Mouse (Mus musculus): ENCODE measurements around the gene Laptm5.

Gene Laptm5

DNA sequence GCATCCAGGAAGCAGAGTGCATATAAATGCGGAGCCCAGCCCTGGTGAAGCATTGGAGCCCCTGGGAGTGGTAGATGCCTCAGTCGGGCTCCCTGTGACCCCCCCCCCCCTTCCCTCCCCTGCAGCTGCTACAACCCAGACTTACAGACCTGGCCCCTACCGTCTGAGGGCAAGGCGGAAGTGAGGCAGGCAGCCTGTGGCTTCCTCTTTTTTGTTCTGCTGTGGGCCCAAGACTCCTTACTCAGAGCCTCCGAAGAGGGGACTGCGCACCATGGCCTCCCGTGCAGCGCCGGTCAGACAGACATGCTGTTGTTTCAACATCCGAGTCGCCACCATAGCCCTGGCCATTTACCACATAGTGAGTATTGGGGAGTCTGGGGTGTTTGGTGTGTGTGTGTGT is at the start of gene Laptm5:
Gene Laptm5 (plus strand): TSS at position 49 of the 400 bp plus-strand sequence.
- in situ Hi-C loops (cut with MboI; ENCODE audit: low pct_unique_long_range_greater_than_20kb in 1 of 2, low sequenced_read_pairs in 2 of 2, unreplicated experiment in 1 of 2): no loop called here

DNA sequence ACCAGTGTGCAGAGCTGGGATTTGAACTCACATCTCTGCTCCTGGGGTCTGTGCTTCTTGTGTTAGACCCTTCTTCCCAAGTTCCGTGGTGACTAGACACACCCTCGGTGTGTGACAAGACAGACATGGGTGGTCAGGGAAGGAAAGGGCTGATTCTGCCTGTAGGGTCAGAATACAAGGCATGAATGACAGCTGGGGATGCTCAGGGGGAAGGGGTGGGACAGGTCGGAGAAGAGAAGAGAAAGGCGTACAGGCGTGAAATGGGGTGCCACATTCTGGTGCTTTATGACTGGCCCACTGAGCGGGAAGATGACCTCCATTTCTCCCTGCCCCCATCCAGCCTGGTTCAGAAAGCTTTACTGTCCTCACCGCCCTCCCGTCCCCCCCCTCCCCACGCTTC is 47.5 kb upstream of the Laptm5 start:
- in situ Hi-C loops (cut with MboI; ENCODE audit: low pct_unique_long_range_greater_than_20kb in 1 of 2, low sequenced_read_pairs in 2 of 2, unreplicated experiment in 1 of 2): no loop called here

DNA sequence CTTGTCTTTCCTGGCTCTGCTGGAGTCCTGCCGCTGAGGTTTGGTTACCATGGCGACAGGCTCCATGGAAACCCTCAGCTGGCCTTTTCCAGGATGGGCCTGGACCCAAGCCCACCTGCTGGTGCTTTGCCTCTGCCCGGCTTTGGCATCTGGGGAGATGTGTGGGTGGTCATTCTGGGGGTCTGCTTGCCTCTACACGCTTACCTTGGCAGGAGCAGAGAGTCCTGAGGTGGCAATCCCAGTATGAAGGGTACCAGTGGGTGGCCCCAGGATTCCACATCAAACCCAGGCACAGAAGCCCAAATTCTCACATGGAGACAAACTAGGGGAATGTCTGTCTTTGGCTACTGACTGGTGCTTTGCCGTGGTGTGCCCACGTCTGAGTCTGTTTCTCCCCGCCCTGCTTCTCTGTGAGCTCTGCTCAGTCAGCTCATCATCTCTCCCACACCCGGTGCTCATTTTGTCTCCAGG is 47.0 kb upstream of the Laptm5 start:
- in situ Hi-C loops (cut with MboI; ENCODE audit: low pct_unique_long_range_greater_than_20kb in 1 of 2, low sequenced_read_pairs in 2 of 2, unreplicated experiment in 1 of 2): no loop called here

DNA sequence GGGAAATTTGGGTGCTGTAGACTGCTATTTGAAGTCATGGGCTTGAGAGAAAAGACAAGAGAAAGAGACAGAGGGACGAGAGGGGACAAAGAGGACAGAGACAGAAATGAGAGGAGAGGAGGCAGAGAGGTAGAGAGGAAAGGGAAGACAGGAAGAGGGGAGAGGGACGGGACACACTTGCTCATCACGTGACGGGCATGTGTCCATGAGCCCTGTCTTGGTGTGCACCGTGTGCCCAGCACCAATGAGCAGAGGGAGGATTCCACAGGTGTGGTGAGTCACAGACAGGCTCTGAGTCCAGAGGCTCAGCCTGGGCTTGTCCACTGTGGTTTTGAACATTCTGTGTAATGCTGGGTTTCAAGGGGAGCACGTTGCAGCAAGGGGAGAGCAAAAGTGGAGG is 45.0 kb upstream of the Laptm5 start:
- in situ Hi-C loops (cut with MboI; ENCODE audit: low pct_unique_long_range_greater_than_20kb in 1 of 2, low sequenced_read_pairs in 2 of 2, unreplicated experiment in 1 of 2): no loop called here

DNA sequence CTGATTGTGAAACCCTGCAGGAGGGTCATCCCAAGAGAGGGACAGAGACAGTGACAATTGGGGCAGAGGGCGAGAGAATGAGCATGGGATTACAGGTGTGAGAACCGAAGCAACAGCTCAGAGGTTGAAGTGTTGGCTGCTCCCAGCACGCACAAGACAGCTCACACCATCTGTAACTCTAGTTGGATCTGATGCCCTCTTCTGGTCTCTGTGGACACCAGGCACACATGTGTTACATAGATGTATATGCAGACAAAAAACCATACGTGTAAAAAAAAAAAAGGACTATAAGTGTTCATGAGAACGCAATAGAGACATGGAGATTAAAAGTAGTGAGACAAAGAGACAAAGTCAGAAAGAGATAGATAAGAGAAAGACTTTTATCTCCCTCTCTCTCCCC is 44.1 kb upstream of the Laptm5 start:
- in situ Hi-C loops (cut with MboI; ENCODE audit: low pct_unique_long_range_greater_than_20kb in 1 of 2, low sequenced_read_pairs in 2 of 2, unreplicated experiment in 1 of 2): no loop called here

DNA sequence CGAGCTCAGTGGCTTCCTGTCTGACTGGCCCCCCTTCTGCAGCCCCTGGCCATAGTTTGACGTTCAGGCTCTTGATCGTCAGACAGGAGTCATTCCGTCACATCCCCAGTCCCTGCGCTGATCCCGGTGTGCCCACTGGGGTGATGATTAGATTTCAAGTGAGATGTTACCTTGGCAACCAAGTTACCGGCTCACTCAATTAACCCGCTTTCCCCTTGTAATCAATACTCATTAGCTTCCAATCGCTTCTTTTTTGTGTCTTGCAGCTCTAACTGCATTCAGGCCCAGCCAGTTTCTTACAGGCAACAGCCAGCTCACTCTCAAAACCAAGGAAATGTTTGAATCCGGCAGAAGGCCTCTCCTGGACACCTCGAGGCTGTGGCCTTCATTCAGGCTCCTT is 40.5 kb upstream of the Laptm5 start:
- in situ Hi-C loops (cut with MboI; ENCODE audit: low pct_unique_long_range_greater_than_20kb in 1 of 2, low sequenced_read_pairs in 2 of 2, unreplicated experiment in 1 of 2): no loop called here

DNA sequence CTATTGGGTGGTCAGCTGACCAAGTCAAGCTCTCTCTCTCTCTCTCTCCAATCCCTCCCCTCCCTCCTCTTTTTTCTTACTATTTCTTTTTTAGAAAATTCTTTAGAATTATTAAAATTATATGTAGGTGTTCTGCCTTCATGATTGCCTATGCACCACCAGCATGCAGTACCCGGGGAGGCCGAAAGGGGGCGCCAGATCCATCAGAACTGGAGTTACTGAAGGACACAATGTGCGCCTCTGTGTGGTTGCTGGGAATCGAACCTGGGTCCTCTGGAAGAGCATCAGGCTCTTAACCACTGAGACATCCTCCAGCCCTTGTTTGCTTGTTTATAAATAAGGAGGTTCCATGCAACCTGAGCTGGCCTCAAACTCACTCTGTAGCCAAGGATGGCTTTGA is 39.5 kb upstream of the Laptm5 start:
- in situ Hi-C loops (cut with MboI; ENCODE audit: low pct_unique_long_range_greater_than_20kb in 1 of 2, low sequenced_read_pairs in 2 of 2, unreplicated experiment in 1 of 2): no loop called here

DNA sequence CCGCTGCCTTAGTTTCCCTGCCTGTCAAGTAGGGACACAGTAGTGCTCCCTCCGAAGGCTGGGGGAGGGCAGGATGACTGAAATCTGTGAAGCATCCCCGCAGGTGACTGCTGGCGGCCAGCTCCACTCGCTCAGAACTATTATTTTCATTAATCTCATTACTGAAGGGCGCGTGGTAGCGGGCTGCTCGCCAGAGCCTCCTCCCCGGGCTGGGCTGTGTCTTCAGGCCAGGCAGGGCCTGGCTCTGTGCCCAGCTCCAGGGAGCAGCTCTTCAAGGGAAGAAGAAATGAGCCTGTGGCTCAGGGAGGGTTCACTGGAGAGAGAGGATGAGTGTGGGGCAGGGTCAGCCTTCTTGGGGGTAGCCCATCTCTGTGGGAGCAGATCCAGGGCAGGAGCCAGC is 38.3 kb upstream of the Laptm5 start:
- in situ Hi-C loops (cut with MboI; ENCODE audit: low pct_unique_long_range_greater_than_20kb in 1 of 2, low sequenced_read_pairs in 2 of 2, unreplicated experiment in 1 of 2): no loop called here

DNA sequence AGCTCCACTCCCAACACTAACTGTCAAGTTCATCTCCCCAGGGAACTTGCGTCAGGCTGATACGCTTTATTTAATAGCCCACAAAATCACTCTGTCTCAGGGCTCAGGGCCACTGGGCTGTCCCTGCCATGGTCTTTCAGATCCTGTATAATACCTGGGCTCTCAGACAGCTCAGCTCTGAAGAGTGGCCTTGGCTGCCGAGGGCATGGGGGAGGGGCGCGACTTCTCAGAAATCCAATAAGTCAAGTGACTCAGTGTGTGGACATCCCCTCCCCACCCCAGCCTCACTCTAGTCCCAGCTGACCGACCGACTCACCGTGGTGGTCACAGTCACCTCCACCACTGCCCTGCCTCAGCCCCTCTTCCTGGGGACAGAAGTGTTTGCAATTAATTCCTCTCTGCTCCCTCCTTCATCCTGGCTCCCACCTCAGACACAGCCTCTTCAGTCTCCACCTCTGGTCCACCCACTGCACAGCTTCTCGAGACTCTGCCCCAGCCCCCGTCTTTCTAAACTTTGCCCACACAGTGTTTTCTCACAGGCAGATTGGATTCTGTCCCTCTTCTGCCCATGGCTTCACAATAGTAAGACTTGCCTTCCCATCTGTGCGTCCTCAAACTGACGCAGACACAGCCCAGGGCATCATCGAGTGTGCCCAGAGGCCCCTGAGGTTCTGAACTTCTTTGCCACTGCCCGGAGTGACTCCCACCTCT is 36.8 kb upstream of the Laptm5 start:
- in situ Hi-C loops (cut with MboI; ENCODE audit: low pct_unique_long_range_greater_than_20kb in 1 of 2, low sequenced_read_pairs in 2 of 2, unreplicated experiment in 1 of 2): loop anchor here (5.0 kb wide), 1 partner anchor 89 kb away; no protein-coding TSS in a partner anchor

DNA sequence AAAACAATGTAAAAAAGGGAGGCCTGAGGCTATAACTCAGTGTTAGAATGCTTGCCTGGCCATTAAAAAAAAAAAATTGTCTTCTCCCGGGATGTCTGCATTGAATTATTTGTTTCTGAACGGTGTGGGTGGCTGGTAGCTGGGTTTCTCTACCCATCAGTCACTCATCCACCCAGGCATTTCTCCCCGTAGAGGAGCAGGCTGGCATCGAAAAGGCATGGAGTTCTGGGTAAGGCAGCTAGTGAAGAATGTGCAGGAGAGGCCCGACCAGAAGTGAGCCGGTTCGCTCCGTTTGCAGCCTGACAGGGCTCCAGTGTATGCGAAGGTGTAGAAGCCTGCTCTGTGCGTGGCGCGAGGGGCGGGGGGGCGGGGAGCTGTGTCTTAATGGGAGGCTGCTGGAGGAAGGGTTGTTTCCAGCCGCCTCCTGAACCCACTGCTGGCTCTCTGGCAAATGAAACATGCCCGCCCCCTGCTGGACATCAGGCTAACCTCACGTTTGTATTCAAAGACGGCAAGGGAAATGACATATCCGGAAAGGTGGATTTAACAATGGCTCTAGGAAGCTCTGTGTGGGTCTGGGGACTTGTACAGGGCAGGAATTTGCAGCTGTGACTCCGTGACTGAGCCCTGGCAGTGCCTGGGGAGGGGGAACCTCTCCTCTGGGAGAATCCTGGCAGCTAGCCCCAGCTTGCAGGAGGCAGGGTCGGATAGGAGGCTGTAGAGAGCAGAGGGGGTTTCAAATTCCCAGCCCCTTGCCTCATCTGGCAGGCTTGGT is 34.5 kb upstream of the Laptm5 start:
- in situ Hi-C loops (cut with MboI; ENCODE audit: low pct_unique_long_range_greater_than_20kb in 1 of 2, low sequenced_read_pairs in 2 of 2, unreplicated experiment in 1 of 2): loop anchor here (5.0 kb wide), 1 partner anchor 91 kb away; no protein-coding TSS in a partner anchor

DNA sequence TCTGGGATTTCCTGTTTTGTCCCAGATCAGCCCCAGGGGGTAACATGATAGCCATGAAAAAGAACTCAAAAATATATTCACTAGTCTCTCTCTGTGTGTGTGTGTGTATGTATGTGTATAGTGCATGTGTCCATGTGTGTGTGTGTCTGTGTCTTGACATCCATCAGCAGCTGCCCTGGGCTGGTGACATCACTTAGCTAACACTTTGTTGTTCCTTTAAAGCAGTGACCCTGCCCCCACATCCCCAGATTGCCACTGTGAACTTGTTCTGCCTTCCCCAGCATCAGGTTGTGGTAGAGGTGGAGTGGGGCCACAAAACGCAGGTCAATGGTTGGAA is 33.9 kb upstream of the Laptm5 start:
- in situ Hi-C loops (cut with MboI; ENCODE audit: low pct_unique_long_range_greater_than_20kb in 1 of 2, low sequenced_read_pairs in 2 of 2, unreplicated experiment in 1 of 2): loop anchor here (5.0 kb wide), 1 partner anchor 92 kb away; no protein-coding TSS in a partner anchor

DNA sequence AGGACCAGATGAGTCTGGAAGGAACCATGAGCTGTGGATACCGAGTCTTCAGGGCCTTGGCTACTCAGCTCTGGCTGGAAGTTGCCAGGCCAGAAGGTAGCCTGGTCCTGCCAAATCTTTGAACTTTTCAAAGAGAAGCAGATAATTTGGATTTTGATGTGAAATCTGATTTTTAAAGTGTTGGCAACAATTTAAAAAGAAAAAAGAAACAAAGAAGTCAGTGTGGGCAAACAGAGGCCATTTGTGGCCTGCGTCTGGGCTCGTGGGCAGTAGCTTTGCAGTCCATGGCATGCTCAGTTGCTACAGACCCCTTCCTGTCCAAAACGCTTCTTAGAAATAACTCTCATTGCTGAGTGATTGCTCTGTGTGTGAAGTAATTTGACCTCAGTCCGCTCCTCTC is 31.6 kb upstream of the Laptm5 start:
- in situ Hi-C loops (cut with MboI; ENCODE audit: low pct_unique_long_range_greater_than_20kb in 1 of 2, low sequenced_read_pairs in 2 of 2, unreplicated experiment in 1 of 2): no loop called here

DNA sequence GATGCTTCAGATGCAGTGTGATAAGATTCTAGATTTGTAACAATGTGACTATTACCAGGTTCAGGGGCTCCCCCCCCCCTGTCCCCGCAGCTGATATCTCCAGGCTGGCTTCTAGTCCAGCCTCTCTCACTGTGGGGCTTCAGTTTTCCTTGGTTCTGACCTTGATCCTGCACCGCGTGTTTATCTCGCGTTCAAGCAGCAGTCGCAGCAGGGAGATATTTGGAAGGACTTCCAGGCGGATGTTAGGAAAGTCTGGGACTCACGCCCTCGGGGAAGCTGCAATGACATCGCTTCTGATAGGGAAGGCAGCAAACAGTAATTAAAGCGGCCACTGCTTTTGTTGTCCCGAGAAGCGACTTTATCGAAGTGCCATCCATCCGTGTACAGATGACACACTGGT is 30.2 kb upstream of the Laptm5 start:
- in situ Hi-C loops (cut with MboI; ENCODE audit: low pct_unique_long_range_greater_than_20kb in 1 of 2, low sequenced_read_pairs in 2 of 2, unreplicated experiment in 1 of 2): no loop called here

DNA sequence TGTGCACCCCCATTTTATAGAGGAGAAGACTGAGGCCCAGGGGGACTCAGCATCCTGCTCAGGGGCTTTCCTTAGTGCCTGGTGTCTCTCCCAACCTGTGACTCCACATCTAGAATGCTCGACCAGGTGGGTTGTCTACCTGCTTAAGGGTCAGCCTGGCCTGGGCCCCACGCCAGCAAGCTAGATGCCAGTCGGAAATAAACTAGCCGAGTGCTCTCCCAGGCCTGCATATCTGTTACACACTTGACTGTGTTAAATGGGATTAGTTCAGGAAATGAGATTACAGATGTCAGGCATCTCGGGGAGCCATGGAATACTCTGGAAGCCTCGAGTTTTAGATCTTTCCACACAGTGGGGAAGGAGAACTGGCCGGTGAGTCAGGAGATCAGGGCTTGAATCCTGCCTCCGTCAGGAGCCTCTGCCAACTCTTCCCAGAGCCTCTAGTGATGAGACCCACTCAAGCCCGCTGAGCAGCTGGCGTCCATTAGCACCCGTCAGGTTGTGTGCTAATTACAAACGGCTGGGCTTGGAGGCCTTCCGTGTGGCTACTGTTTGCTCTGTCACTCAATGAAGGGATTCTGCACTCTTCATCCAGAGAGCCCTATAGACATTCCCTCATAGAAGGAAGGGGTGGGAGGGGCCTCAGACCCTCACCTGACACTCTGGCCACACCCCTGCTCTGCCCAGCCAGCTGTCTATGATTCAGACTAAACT is 28.9 kb upstream of the Laptm5 start:
- in situ Hi-C loops (cut with MboI; ENCODE audit: low pct_unique_long_range_greater_than_20kb in 1 of 2, low sequenced_read_pairs in 2 of 2, unreplicated experiment in 1 of 2): no loop called here

DNA sequence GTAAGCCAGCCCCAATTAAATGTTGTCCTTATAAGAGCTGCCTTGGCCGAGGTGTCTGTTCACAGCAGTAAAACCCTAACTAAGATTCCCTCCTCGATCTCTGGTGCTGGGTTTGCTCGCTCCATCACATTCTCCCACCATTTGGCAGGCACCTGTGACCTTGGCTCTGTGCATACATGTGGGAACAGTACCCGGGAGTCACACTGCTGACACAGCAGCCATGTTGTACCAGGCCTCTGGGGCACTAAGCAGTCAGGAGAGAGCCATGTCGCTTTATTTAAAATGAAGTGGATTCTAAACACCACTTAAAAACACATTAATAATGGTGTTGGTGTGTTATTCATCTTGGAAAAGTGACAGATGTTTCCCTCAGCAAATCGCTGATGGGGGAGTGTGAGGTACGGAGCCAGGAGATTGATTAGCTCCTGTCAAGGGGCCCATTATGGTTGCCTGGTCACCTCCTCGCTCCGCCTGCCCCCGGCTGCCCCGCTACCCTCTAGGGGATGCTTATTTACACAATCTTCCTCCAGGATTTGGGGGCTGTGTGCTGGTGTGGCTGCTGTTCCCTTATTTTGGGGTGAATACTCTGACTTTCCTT is 25.7 kb upstream of the Laptm5 start:
- in situ Hi-C loops (cut with MboI; ENCODE audit: low pct_unique_long_range_greater_than_20kb in 1 of 2, low sequenced_read_pairs in 2 of 2, unreplicated experiment in 1 of 2): no loop called here

DNA sequence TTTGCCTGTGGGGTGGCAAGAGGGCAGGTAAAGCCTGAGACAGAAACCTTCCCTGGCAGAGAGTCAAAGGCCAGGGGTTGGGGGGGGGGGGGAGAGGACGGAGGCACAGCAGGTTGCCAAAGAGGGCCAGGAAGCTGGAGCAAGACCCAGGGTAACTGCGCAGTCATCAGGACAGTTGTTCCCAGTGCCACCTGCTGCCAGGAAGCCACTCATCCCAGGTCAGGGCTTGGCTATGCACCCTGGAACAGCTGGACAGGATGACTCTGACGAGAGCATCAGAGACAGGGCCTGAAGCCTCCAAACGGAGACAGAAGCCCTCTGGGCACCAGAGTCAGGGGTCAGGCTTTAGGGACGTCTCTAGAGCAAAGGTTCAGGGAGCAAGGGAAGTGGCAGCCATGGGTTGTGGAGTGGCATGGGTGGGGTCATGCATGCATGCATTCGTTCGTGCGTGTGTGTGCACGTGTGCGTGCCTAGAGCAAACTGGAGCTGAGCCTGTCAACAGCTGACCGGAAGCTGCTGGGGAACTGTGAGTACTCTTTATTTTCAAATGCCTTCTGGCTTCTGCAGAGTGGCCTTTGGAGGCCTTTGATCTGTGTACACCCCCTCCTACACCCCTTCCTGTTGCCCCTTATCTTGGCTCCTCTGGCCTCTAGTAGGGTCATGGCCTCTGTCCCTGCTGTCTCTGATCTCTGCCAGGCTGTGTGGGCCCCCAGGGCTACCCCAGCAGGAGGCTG is 23.0 kb upstream of the Laptm5 start:
- in situ Hi-C loops (cut with MboI; ENCODE audit: low pct_unique_long_range_greater_than_20kb in 1 of 2, low sequenced_read_pairs in 2 of 2, unreplicated experiment in 1 of 2): no loop called here

DNA sequence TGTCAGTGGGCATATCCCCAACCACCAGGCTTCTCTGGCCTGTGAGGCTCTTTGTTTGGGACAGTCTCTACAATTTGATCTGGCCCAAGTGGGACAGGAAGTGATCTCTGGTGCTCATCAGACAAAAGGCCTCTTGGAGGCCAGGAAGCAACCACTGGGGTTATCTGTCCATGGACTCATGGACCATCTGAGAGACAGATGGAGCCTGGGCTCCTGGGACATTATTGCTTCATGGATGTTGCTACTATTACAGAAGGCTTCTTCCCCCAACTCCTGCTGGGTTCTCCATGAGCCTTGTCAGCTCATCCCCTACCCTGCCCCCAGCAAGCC is 22.4 kb upstream of the Laptm5 start:
- in situ Hi-C loops (cut with MboI; ENCODE audit: low pct_unique_long_range_greater_than_20kb in 1 of 2, low sequenced_read_pairs in 2 of 2, unreplicated experiment in 1 of 2): no loop called here

DNA sequence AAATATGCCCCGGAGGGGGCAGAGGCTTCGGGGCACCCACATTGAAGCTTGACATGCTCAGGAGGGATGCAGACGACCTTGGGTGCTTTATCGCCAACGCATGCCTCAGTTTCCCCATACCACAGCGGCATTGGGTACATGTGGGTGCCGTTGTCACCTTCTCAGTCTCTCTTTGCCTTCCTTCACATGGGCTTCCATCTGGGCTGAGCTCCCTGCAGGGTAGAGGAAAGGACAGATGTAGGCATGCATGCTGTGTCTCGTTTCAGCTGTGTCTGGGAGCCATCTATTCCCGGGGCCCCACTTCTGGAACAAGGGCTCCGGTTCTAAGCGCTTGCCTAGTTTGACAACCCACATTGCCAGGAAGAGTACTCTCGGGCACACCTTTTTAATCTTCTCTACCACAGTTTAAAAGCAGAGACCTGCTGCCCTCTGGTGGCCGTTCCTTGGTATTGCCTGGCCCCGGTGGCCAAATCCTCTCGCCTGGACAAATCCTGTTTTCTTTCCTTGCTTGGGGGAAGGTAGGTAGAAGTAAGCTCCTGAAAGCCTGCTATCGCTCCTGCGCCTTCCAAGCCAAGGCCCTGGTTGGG is 20.8 kb upstream of the Laptm5 start:
- in situ Hi-C loops (cut with MboI; ENCODE audit: low pct_unique_long_range_greater_than_20kb in 1 of 2, low sequenced_read_pairs in 2 of 2, unreplicated experiment in 1 of 2): no loop called here

Measured in mouse embryonic stem cell (cell line).